26 mouse cellular contexts compared by ENCODE assay signal in genomic region chr3:121126476-121126875, GRCm38 (mm10). TPM values are rescaled to one million over a fixed set of nuclear protein-coding genes. Genes with fewer than 3 reads are reported as not detected.
DNase-seq lines count a peak whose midpoint lies in the region; ATAC-seq lines count a peak whose summit lies in the region.
"Had no signal": no experiment of that assay in that cellular context is flagged by ENCODE, and none has a peak within 500 bp of the region (broad histone marks: within the 10 kb centered on the region; RNA-seq: fewer than 3 reads in every experiment).

No protein-coding gene starts in this region.

- no peaks in the 10 kb centered on the region for H3K36me3 ChIP-seq in intestine, embryonic 16.5 days (ENCODE audit: control insufficient read depth, insufficient read depth, low read length)
- H3K36me3 ChIP-seq in forebrain, embryonic 11.5 days (ENCODE audit: control insufficient read depth, insufficient read depth, low read length) = no peaks in the 10 kb centered on the region
- H3K36me3 ChIP-seq in intestine, embryonic 15.5 days = no peaks in the 10 kb centered on the region
- H3K36me3 ChIP-seq: forebrain, embryonic 12.5 days; forebrain, embryonic 15.5 days; G1E; heart, embryonic 12.5 days; heart, embryonic 15.5 days; hindbrain, embryonic 10.5 days; hindbrain, embryonic 13.5 days had no signal

- H3K4me3 ChIP-seq in intestine, embryonic 16.5 days (ENCODE audit: low read length) = no peak overlapping the region
- no peak overlapping the region for H3K4me3 ChIP-seq in forebrain, embryonic 11.5 days (ENCODE audit: low read depth, low read length)
- no peak overlapping the region for H3K4me3 ChIP-seq in intestine, embryonic 15.5 days (replicated peaks)
- H3K4me3 ChIP-seq: forebrain, embryonic 12.5 days; forebrain, embryonic 15.5 days; heart, embryonic 12.5 days; heart, embryonic 15.5 days; hindbrain, embryonic 10.5 days; hindbrain, embryonic 13.5 days had no signal

- no peaks in the 10 kb centered on the region for H3K9me3 ChIP-seq in intestine, embryonic 16.5 days (ENCODE audit: control insufficient read depth, low read length)
- H3K9me3 ChIP-seq in forebrain, embryonic 11.5 days (ENCODE audit: control insufficient read depth, low read length) = no peaks in the 10 kb centered on the region
- no peaks in the 10 kb centered on the region for H3K9me3 ChIP-seq in intestine, embryonic 15.5 days
- H3K9me3 ChIP-seq: forebrain, embryonic 12.5 days; forebrain, embryonic 15.5 days; G1E; heart, embryonic 15.5 days; hindbrain, embryonic 10.5 days had no signal

- H3K9ac ChIP-seq in intestine, embryonic 16.5 days (ENCODE audit: low read depth, low read length) = no peak overlapping the region
- no peak overlapping the region for H3K9ac ChIP-seq in forebrain, embryonic 11.5 days (ENCODE audit: low read length)
- no peak overlapping the region for H3K9ac ChIP-seq in intestine, embryonic 15.5 days
- H3K9ac ChIP-seq: forebrain, embryonic 12.5 days; forebrain, embryonic 15.5 days; heart, embryonic 12.5 days; heart, embryonic 15.5 days; hindbrain, embryonic 13.5 days had no signal

- no peak overlapping the region for H3K4me2 ChIP-seq in intestine, embryonic 16.5 days (ENCODE audit: low read depth, low read length)
- no peak overlapping the region for H3K4me2 ChIP-seq in forebrain, embryonic 11.5 days (ENCODE audit: low read depth, low read length, severe bottlenecking)
- H3K4me2 ChIP-seq in intestine, embryonic 15.5 days (replicated peaks) = no peak overlapping the region
- H3K4me2 ChIP-seq: forebrain, embryonic 12.5 days; forebrain, embryonic 15.5 days; heart, embryonic 12.5 days; heart, embryonic 15.5 days; hindbrain, embryonic 13.5 days had no signal

- peak; percentile 7 for DNase-seq in retina, postnatal 1 day
- no peak for DNase-seq in retina, embryonic 14.5 days (ENCODE audit: low spot score)
- peak; percentile 64 for DNase-seq in Muller cell, postnatal 12 days (ENCODE audit: inconsistent ontology term)
- DNase-seq in fibroblast of lung, adult 2 months (ENCODE audit: low read depth) = peak; percentile 45
- no peak for DNase-seq in forebrain, embryonic 11.5 days (ENCODE audit: low spot score)
- DNase-seq: adrenal gland, postnatal 10 days; cerebellum, adult 11-12 months; cerebellum, adult 9-10 months; cerebellum, postnatal 14 days; gastrocnemius, postnatal 25 days; heart, adult 18-20 months; heart, postnatal 10 days; heart, postnatal 36 days had no signal

- no peak overlapping the region for H3K27ac ChIP-seq in intestine, embryonic 16.5 days (ENCODE audit: low read length)
- H3K27ac ChIP-seq in forebrain, embryonic 11.5 days (ENCODE audit: low read depth, low read length) = no peak overlapping the region
- H3K27ac ChIP-seq in intestine, embryonic 15.5 days = no peak overlapping the region
- H3K27ac ChIP-seq: forebrain, embryonic 12.5 days; forebrain, embryonic 15.5 days; heart, embryonic 15.5 days; hindbrain, embryonic 10.5 days; hindbrain, embryonic 13.5 days had no signal

- ATAC-seq in intestine, embryonic 16.5 days = no peak
- no peak for ATAC-seq in forebrain, embryonic 11.5 days (replicated peaks; ENCODE audit: low FRiP score)
- ATAC-seq in intestine, embryonic 15.5 days = no peak
- ATAC-seq: activated CD4-positive, CD25-positive, alpha-beta regulatory T cell, adult 4 months; forebrain, embryonic 15.5 days; hindbrain, embryonic 16.5 days; intestine, postnatal 0 days had no signal

- 72% methylated on average over 5 of the region's 5 CpGs for WGBS in intestine, embryonic 16.5 days
- 77% methylated on average over 5 of the region's 5 CpGs for WGBS in forebrain, embryonic 11.5 days
- WGBS in intestine, embryonic 15.5 days = 74% methylated on average over 5 of the region's 5 CpGs

- no peaks in the 10 kb centered on the region for H3K4me1 ChIP-seq in intestine, embryonic 16.5 days (ENCODE audit: control insufficient read depth, insufficient read depth, low read length)
- H3K4me1 ChIP-seq in forebrain, embryonic 11.5 days (replicated peaks; ENCODE audit: control insufficient read depth, insufficient read depth, low read length) = no peaks in the 10 kb centered on the region
- no peaks in the 10 kb centered on the region for H3K4me1 ChIP-seq in intestine, embryonic 15.5 days (replicated peaks)
- H3K4me1 ChIP-seq: forebrain, embryonic 12.5 days; forebrain, embryonic 15.5 days; heart, embryonic 12.5 days; heart, embryonic 15.5 days; hindbrain, embryonic 10.5 days; hindbrain, embryonic 13.5 days had no signal

- no peaks in the 10 kb centered on the region for H3K27me3 ChIP-seq in intestine, embryonic 16.5 days (replicated peaks; ENCODE audit: control insufficient read depth, insufficient read depth, low read length)
- H3K27me3 ChIP-seq in forebrain, embryonic 11.5 days (ENCODE audit: control insufficient read depth, insufficient read depth, low read length) = no peaks in the 10 kb centered on the region
- no peaks in the 10 kb centered on the region for H3K27me3 ChIP-seq in intestine, embryonic 15.5 days (replicated peaks)
- H3K27me3 ChIP-seq: CH12.LX; forebrain, embryonic 12.5 days; forebrain, embryonic 15.5 days; heart, embryonic 12.5 days; heart, embryonic 15.5 days; hindbrain, embryonic 13.5 days had no signal

RNA-seq across cellular contexts. Expression of gene Rwdd3, which starts 45.0 kb away (rescaled TPM):
- 4.8 and 5.5 TPM in 2 replicates for polyA plus RNA-seq in intestine, embryonic 16.5 days (2015; fragmentation: Nextera tagmentation; extraction: Ambion mirVana)
- 4.0 and 5.1 TPM in 2 replicates for polyA plus RNA-seq in forebrain, embryonic 11.5 days (2014; fragmentation: Nextera tagmentation; extraction: Ambion mirVana)
- 4.6 and 5.9 TPM in 2 replicates for polyA plus RNA-seq in intestine, embryonic 15.5 days (2015; fragmentation: Nextera tagmentation; extraction: Ambion mirVana)

Comparison
In these comparisons a context has a peak if more than half of its experiments do, and no peak if none do; other contexts are left out.
1. DNase-seq: peak in retina, postnatal 1 day (single experiment), Muller cell, postnatal 12 days (single experiment) and fibroblast of lung, adult 2 months (single experiment); none in retina, embryonic 14.5 days (single experiment) and forebrain, embryonic 11.5 days (single experiment).